Mouse (Mus musculus) testis, adult 2 months (tissue): ENCODE measurements around the gene Htr5b.

ENCODE experiments used
- CTCF ChIP-seq: fragments of 200-500 bp; IDR thresholded peaks from 2 replicates; pipeline ENCODE4 v1.5.1; 2012; ENCODE audit warnings: low read depth, mild to moderate bottlenecking, inconsistent platforms, low read length, moderate library complexity; ENCODE audit not compliant: control insufficient read depth, insufficient read depth, insufficient replicate concordance
- POLR2A ChIP-seq: fragments of 200-500 bp; IDR thresholded peaks from 2 replicates; pipeline ENCODE4 v1.6.1; 2012; ENCODE audit warnings: low read depth, mild to moderate bottlenecking, inconsistent platforms, low read length, moderate library complexity; ENCODE audit not compliant: control insufficient read depth

- no peak for TF ChIP-seq CTCF
- no peak for TF ChIP-seq POLR2A
Measured at GRCm38 (mm10) chr1:121471503-121471902, 56.8 kb downstream of the Htr5b start.
